Mouse (Mus musculus): ENCODE measurements around the gene Qrich1. TPM values are rescaled to one million over a fixed set of nuclear protein-coding genes. Genes with fewer than 3 reads are reported as not detected.

Qrich1 gene
- polyA plus RNA-seq, 1 experiment from 2014 or later: 129 TPM

DNA sequence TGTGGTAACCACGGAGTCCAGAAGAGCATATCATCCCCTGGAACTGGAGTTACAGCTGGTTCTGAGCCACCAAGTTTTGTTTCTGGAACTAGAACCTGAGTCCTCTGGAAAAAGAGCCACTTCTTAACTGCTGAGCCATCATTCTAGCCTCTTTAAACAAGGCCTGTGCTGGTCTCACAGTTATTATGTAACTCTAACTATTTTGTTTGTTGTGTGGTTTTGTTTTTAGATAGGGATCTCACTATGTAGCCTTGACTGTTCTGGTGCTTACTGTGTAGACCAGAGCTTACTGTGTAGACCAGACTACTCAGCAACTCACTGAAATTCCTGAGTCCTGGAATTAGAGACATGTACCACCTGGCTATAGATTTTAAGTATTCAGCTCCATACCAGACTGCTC lies 30.3 kb downstream of the Qrich1 start:
- Histone ChIP-seq H3K27ac (no peak overlapping the region), H3K4me3 (no peak overlapping the region), H3K9me3 (no peaks in the 10 kb centered on the region), H3K27me3 (ENCODE audit: insufficient read depth, poor library complexity, severe bottlenecking) (no peaks in the 10 kb centered on the region), H3K4me1 (no peaks in the 10 kb centered on the region), H3K36me3 (peaks cover 90% of the 10 kb centered on the region)
- no peak for DNase-seq (ENCODE audit: low spot score)
- WGBS: 87% methylated on average over 1 of the region's 1 CpGs

DNA sequence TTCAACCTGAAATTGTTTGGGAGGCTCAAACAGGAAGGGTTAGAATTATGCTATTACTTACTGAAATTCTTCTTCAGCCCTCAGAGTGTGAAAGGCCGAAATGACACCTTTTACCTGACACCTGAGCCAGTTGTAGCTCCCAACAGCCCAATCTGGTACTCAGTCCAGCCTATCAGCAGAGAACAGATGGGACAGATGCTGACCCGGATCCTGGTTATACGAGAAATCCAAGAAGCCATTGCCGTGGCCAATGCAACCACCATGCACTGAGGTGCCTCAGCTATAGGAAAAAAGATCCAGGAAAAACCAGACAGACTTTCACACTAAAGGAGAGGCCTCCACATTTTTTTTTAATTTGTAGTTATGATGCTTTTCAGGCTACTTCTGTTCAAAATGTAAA lies 42.6 kb downstream of the Qrich1 start:
- Histone ChIP-seq H3K27ac (no peak overlapping the region), H3K9me3 (no peaks in the 10 kb centered on the region), H3K27me3 (ENCODE audit: insufficient read depth, poor library complexity, severe bottlenecking) (no peaks in the 10 kb centered on the region), H3K4me3 (no peak overlapping the region), H3K36me3 (peaks cover 80% of the 10 kb centered on the region), H3K4me1 (peaks cover 9% of the 10 kb centered on the region)
- 89% methylated on average over 4 of the region's 4 CpGs for WGBS
- no peak for DNase-seq (ENCODE audit: low spot score)

DNA sequence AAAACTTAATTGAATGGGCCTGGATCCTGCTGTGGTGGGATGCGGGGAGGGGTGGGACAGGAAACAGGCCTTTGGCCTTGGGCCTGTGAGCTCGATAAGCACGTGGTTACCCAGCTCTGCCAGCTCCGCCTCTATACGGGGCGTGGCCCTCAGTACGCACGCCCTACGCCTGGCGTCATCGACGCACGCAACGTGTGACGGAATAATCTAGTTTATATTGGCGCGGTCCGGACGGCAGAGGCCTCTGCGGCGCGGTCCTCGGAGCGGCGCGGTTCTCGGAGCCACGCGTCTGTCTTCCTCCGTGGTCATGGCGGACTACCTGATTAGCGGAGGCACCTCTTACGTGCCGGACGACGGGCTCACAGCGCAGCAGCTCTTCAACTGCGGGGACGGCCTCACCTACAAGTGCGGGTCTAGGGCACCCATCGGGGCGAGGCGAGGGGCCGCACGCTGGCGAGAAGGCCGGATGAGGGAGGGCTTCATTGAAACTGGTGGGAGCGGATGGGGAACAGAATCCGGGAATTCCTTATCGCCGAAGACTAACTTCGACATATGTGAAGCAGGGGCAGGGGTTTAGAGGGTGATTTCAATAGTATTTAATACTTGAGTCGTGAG lies 43.7 kb downstream of the Qrich1 start, which contains the start of gene Impdh2:
Gene Impdh2 (plus strand): TSS at position 60 of the 615 bp plus-strand sequence.
- Histone ChIP-seq H3K27me3 (ENCODE audit: insufficient read depth, poor library complexity, severe bottlenecking) (no peaks in the 10 kb centered on the region), H3K27ac (peak within 1 kb of the TSS; percentile 85), H3K36me3 (peaks cover 80% of the 10 kb centered on the region), H3K4me1 (peaks cover 9% of the 10 kb centered on the region), H3K4me3 (peak within 1 kb of the TSS; percentile 71), H3K9me3 (no peaks in the 10 kb centered on the region)
- DNase-seq (ENCODE audit: low spot score): peak; percentile 98
- WGBS: 1% methylated on average over 53 of the region's 53 CpGs

DNA sequence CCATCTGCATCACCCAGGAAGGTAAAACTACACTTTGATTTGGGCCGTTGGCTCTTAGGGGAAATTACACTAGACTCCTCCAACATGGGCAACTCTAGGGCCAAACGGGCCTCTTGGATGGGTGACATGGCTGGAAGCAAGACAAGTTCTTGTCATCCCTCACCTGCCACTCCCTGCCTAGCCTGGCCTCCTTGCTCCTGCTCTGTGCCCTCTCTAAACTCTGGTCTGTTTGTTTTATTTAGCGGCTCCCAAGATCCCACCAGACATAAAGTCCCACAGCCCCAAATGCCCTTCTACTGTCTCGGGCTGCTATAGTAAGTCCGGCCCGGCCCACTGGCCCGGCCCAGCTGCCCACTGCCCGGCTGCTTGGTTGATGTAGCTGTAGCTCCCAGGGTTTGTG lies 47.1 kb downstream of the Qrich1 start:
- Histone ChIP-seq H3K27ac (no peak overlapping the region), H3K4me3 (no peak overlapping the region)
- no peak for DNase-seq (ENCODE audit: low spot score)

DNA sequence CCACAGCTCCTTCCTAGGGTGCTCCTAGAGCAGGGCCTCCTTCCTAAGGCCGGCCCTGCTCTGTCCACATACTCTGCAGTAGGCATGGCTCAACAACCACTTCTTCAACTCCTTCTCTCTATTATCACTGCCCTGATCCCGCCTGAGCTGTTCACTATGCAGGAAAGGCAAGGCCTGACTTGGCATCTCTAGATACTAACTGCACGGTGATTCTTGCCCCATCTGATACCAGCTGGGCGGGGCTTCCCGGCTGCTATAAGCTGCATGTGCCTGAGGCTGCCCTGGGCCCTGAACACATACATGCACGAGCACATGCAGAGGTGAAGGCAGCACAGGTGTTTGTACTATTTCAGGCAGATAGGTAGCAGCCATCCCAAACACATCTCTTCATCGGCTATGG lies 47.5 kb downstream of the Qrich1 start:
- no peak for DNase-seq (ENCODE audit: low spot score)
- Histone ChIP-seq H3K9me3 (no peaks in the 10 kb centered on the region), H3K27ac (no peak overlapping the region), H3K4me1 (peaks cover 40% of the 10 kb centered on the region), H3K36me3 (peaks cover 50% of the 10 kb centered on the region), H3K27me3 (ENCODE audit: insufficient read depth, poor library complexity, severe bottlenecking) (no peaks in the 10 kb centered on the region), H3K4me3 (no peak overlapping the region)
- 81% methylated on average over 7 of the region's 7 CpGs for WGBS

More for the DNA sequence above, 47.1 kb downstream of the Qrich1 start:
- Histone ChIP-seq H3K27me3 (ENCODE audit: insufficient read depth, poor library complexity, severe bottlenecking) (no peaks in the 10 kb centered on the region), H3K4me1 (peaks cover 35% of the 10 kb centered on the region), H3K36me3 (peaks cover 54% of the 10 kb centered on the region), H3K9me3 (no peaks in the 10 kb centered on the region)
- 92% methylated on average over 8 of the region's 8 CpGs for WGBS

DNA sequence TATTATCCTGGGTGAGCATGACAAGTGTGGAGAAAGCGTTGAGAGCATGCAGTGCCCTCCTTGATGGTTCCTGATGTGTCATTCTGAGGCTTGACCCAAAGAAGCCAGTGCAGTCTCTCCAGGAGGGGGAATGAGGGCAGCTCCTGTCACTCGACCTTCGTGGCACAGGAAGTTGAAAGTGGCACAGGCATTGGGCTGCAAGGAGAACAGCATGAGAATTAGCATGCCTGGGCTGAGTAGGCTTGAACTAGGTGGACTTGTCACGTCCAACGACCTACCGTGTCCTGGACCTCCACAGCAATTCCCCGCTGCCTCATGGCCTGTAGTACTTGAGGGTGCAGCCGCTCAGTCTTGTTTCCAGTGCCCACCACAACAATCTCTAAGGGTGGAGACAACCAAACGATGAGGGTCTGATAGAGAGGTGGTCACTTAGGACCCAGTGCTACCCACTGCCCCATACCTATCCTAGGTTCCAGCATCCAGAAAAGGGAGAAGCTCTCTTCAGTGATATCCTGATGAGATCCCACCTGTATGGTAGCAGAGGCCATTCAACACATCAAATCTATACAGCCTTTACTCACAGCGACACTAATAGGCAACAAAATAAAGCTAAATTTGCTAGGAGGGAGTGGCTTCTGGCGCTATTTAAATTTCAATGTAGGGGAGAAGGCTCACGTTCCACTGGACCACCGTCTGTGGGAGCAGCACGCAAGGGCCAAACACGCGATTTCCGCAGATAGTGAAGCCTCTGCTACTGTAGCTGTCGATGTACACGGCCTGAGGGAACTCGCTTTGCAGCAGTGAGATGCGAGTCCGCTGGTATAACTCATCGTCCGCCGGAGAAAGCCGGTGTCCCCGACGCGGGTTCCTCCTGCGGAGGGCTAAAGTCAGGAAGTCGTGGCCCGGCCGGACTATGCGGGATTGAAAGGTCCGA lies 49.5 kb downstream of the Qrich1 start:
- no peak for DNase-seq (ENCODE audit: low spot score)
- peaks cover 52% of the 10 kb centered on the region for H3K36me3 ChIP-seq
- 12% methylated on average over 35 of the region's 35 CpGs for WGBS
- H3K27me3 ChIP-seq (ENCODE audit: insufficient read depth, poor library complexity, severe bottlenecking): no peaks in the 10 kb centered on the region
- peak overlapping the region; percentile 85 for H3K4me3 ChIP-seq
- peaks cover 56% of the 10 kb centered on the region for H3K4me1 ChIP-seq
- no peaks in the 10 kb centered on the region for H3K9me3 ChIP-seq
- peak overlapping the region; percentile 94 for H3K27ac ChIP-seq

DNA sequence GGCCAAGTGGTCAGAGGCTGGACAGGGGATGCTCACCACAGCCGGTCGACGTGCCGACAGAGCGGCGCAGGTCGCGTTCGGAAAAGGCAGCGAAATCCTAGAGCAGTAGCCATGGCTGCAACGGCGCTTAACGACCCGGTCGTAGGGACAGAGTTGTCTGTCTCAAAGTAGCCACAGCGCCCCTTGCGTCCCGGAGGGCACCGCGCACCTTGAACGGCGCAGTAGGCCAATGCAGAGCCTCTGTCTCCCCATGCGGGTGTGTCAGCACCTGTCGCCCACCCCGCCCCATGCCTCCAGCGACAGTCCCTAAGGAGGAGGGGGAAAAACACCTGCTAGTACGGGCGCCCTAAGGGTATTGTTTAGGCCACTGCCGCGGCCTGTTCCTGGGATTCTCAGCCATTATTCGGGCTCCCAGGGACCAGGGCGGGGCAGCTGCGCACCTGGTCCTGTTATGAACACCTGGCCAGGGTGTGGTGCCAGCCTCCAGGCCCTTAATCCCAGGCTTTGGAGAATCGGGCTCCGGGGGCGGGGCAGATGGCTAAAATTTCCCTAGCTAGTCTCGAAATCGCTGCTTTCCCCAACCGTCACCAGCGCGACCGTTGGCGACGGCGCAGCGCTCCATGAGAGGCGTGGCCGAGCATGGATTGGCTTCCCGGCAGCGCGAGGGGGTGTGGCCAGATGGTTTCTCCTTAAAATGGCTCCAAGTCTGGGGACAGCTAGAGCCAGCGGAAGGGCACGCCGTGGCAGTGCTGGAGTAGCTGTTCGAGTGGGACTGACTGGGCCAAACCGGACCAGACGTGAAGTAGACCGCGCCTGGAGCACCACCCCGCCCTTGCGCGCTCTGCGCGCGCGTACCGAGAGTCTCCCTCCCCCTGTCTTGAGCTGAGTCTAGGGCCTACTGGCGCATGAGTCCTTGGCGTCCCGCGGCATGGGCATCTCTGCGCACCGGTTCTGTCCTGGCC lies 50.5 kb downstream of the Qrich1 start, which contains the start of gene Ndufaf3:
Gene Ndufaf3 (minus strand): TSS at position 620 of the 962 bp plus-strand sequence.
- DNase-seq (ENCODE audit: low spot score): peak; percentile 98
- Histone ChIP-seq H3K27me3 (ENCODE audit: insufficient read depth, poor library complexity, severe bottlenecking) (no peaks in the 10 kb centered on the region), H3K9me3 (no peaks in the 10 kb centered on the region), H3K27ac (peak within 1 kb of the TSS; percentile 94), H3K4me1 (peaks cover 48% of the 10 kb centered on the region), H3K4me3 (peak within 1 kb of the TSS; percentile 85), H3K36me3 (peaks cover 53% of the 10 kb centered on the region)
- under 1% methylated on average over 73 of the region's 73 CpGs for WGBS

DNA sequence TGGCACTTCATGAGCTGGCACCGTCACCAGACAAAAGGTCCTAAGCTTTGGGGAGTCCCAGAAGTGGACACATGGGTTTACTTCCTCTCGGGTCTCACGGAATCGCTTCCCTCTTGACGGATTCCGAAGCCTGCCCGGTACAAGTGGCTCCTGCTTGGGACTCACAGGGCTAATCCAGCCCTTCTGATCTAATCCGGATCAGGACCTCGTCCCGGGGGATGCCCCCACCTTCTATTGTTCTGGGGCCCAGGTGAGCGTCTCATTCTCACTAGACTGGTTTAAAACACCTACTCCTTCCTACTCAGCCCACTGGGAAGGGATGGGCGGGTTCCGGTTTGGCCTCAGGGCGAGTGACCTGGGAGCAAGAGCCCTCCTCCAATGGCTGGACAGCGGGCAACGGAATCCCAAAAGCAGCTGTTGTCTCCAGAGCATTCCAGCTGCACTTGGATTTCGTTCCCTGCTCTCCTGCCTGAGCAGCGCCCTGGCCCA lies 51.4 kb downstream of the Qrich1 start:
- no peak for DNase-seq (ENCODE audit: low spot score)
- Histone ChIP-seq H3K4me3 (peak overlapping the region; percentile 85), H3K27ac (peak overlapping the region; percentile 94), H3K4me1 (peaks cover 48% of the 10 kb centered on the region), H3K36me3 (peaks cover 53% of the 10 kb centered on the region), H3K9me3 (no peaks in the 10 kb centered on the region), H3K27me3 (ENCODE audit: insufficient read depth, poor library complexity, severe bottlenecking) (no peaks in the 10 kb centered on the region)
- WGBS: 7% methylated on average over 18 of the region's 18 CpGs

DNA sequence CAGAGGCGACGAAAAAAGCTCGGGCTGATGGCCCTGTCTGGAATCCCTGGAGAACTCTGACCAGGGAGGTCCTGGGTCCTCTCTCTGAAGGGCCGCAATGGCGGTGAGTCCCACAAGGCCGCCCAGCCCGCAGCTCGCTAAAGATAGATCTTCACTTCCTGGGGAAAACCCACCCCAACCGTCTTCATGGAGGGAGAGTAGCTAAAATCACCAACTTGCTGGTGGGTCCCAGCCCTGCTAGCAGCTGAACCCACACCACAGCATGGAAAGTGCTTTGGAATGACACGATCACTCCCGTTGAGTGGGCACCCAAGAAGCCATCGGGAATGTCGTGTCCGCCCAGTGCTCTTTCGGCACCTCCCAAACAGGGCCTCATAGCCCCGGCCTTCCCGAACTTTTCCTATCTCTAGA lies 51.9 kb downstream of the Qrich1 start:
- DNase-seq (ENCODE audit: low spot score): no peak
- Histone ChIP-seq H3K27ac (peak overlapping the region; percentile 94), H3K36me3 (peaks cover 55% of the 10 kb centered on the region), H3K9me3 (no peaks in the 10 kb centered on the region), H3K27me3 (ENCODE audit: insufficient read depth, poor library complexity, severe bottlenecking) (no peaks in the 10 kb centered on the region), H3K4me1 (peaks cover 53% of the 10 kb centered on the region), H3K4me3 (peak overlapping the region; percentile 85)
- whole genome bisulfite sequencing: 67% methylated on average over 17 of the region's 17 CpGs

DNA sequence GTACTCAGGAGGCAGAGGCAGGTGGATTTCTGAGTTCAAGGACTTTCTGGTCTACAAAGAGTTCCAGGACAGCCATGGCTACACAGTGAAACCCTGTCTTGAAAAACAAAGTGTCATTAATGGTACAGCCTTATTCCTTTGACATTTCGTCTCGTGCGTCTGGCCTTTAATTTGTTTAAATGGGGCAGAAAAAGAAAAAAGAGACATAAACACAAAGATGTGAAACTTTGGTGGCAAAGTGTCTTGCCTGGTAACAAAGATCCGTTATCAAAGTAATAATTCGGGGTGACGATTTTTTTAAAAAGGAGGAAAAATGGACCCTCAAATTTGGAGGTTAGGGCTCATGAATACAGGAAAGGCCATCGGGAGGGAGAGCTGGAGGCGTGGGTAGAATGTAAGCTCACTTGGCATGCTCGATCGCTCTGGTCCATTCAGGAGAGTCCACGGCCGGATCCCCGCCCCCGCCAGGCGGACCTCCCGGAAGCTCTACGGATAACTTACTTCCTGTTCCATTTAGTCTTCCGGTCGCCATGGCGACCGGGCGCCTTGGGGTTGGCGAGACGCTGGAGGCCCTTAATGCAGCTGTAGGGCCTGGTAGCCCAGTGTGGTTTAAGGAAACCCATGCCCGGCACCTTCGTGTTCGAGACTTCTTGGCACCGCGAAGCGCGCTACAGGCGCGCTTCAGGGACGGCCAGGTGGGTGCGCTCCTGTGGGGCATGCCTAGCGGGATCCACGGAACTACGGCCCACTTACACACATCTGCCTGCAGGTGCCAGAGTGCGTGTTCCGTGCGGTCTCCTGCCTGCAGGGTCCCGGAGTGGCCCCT lies 53.0 kb downstream of the Qrich1 start, which contains the start of gene Dalrd3:
Gene Dalrd3 (plus strand): TSS at position 506 of the 826 bp plus-strand sequence.
- WGBS: 7% methylated on average over 42 of the region's 42 CpGs
- Histone ChIP-seq H3K36me3 (peaks cover 55% of the 10 kb centered on the region), H3K4me1 (peaks cover 64% of the 10 kb centered on the region), H3K27ac (peak within 1 kb of the TSS; percentile 84), H3K9me3 (no peaks in the 10 kb centered on the region), H3K4me3 (peak within 1 kb of the TSS; percentile 85), H3K27me3 (ENCODE audit: insufficient read depth, poor library complexity, severe bottlenecking) (no peaks in the 10 kb centered on the region)
- peak; percentile 98 for DNase-seq (ENCODE audit: low spot score)

DNA sequence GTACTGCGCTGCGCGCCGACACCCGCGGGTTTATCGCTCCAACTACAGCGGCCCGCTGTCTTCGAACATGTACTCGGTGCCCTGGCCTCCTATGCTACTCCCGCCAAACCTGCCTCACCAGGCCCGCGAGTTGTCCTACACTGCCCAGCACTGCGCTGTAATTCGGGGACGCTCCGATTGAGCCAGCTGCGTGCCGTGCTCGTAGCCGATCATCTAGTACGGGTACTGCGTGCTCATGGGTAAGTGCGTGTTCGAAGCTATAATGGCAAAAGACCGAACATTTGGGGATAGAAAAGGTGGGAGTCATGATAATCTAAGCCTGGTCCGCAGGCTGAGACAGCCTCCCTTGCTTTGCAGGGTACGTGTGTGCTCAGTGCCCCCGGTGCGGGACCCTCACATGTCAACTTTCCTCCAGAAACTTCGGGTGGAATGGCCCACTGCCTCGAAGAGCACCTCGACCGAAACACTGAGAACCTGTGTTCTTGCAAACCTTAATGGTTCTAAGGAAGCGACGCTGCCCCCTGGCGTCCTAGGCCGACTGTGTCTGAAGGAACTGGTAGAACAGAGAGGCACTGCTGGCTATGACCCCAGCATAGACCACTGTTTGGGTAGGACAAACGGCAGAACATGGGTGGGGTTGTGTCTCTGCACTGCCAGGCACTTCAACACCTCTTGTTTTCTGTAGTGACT lies 53.7 kb downstream of the Qrich1 start:
- Histone ChIP-seq H3K4me1 (peaks cover 70% of the 10 kb centered on the region), H3K9me3 (no peaks in the 10 kb centered on the region), H3K27me3 (ENCODE audit: insufficient read depth, poor library complexity, severe bottlenecking) (no peaks in the 10 kb centered on the region), H3K36me3 (peaks cover 55% of the 10 kb centered on the region), H3K27ac (peak overlapping the region; percentile 84), H3K4me3 (peak overlapping the region; percentile 76)
- DNase-seq (ENCODE audit: low spot score): peak; percentile 89
- WGBS: 2% methylated on average over 40 of the region's 40 CpGs

All from heart, embryonic 10.5 days (tissue).